Mouse (Mus musculus): ENCODE results near the gene Ift140.

Gene Ift140

GRCm38 (mm10) chr17:25016292-25017132 is 627 bp downstream of the Ift140 start:
- Histone ChIP-seq H3K9me3 (ENCODE audit: low read length) (no peaks in the 10 kb centered on the region), H3K4me3 (replicated peaks; ENCODE audit: low read length) (peak overlapping the region; percentile 99), H3K36me3 (ENCODE audit: insufficient read depth, low read length) (peaks cover 37% of the 10 kb centered on the region), H3K27me3 (ENCODE audit: insufficient read depth, low read length) (no peaks in the 10 kb centered on the region), H3K4me1 (replicated peaks; ENCODE audit: low read depth, low read length) (peaks cover 37% of the 10 kb centered on the region)
- no peak for TF ChIP-seq CTCF (conservative IDR thresholded peaks at IDR 0.05; ENCODE audit: low read length)
- no peak for TF ChIP-seq NANOG (IDR thresholded peaks at IDR 0.05; ENCODE audit: borderline replicate concordance, low read length)
- no peak for TF ChIP-seq POU5F1 (IDR thresholded peaks at IDR 0.05; ENCODE audit: borderline replicate concordance, low read length)

- no peak for TF ChIP-seq NANOG (IDR thresholded peaks at IDR 0.05; ENCODE audit: borderline replicate concordance, low read length)
- peak; percentile 34 for TF ChIP-seq CTCF (conservative IDR thresholded peaks at IDR 0.05; ENCODE audit: low read length)
- Histone ChIP-seq H3K27me3 (ENCODE audit: insufficient read depth, low read length) (no peaks in the 10 kb centered on the region), H3K4me1 (replicated peaks; ENCODE audit: low read depth, low read length) (no peaks in the 10 kb centered on the region)
These were observed 20.3 kb downstream of the Ift140 start for GRCm38 (mm10) chr17:25036183-25036582.

GRCm38 (mm10) chr17:25044879-25045278 is 29.0 kb downstream of the Ift140 start:
- Histone ChIP-seq H3K4me3 (replicated peaks; ENCODE audit: low read length) (no peak overlapping the region), H3K9me3 (ENCODE audit: low read length) (no peaks in the 10 kb centered on the region), H3K4me1 (replicated peaks; ENCODE audit: low read depth, low read length) (no peaks in the 10 kb centered on the region; the same call in 1 of the 2 replicates), H3K36me3 (ENCODE audit: insufficient read depth, low read length) (peaks cover 32% of the 10 kb centered on the region), H3K27me3 (ENCODE audit: insufficient read depth, low read length) (no peaks in the 10 kb centered on the region)
- TF ChIP-seq POU5F1 (IDR thresholded peaks at IDR 0.05; ENCODE audit: borderline replicate concordance, low read length), result no peak
- no peak for TF ChIP-seq CTCF (conservative IDR thresholded peaks at IDR 0.05; ENCODE audit: low read length)
- TF ChIP-seq NANOG (IDR thresholded peaks at IDR 0.05; ENCODE audit: borderline replicate concordance, low read length), result no peak

More at GRCm38 (mm10) chr17:25036183-25036582, 20.3 kb downstream of the Ift140 start:
- Histone ChIP-seq H3K9me3 (ENCODE audit: low read length) (no peaks in the 10 kb centered on the region), H3K36me3 (ENCODE audit: insufficient read depth, low read length) (peaks cover 46% of the 10 kb centered on the region), H3K4me3 (replicated peaks; ENCODE audit: low read length) (no peak overlapping the region)

- Histone ChIP-seq H3K4me1 (replicated peaks; ENCODE audit: low read depth, low read length) (no peaks in the 10 kb centered on the region; the same call in 1 of the 2 replicates), H3K9me3 (ENCODE audit: low read length) (no peaks in the 10 kb centered on the region), H3K36me3 (ENCODE audit: insufficient read depth, low read length) (peaks cover 36% of the 10 kb centered on the region), H3K4me3 (replicated peaks; ENCODE audit: low read length) (no peak overlapping the region), H3K27me3 (ENCODE audit: insufficient read depth, low read length) (no peaks in the 10 kb centered on the region)
- TF ChIP-seq POU5F1 (IDR thresholded peaks at IDR 0.05; ENCODE audit: borderline replicate concordance, low read length), result no peak
- no peak for TF ChIP-seq NANOG (IDR thresholded peaks at IDR 0.05; ENCODE audit: borderline replicate concordance, low read length)
- TF ChIP-seq CTCF (conservative IDR thresholded peaks at IDR 0.05; ENCODE audit: low read length), result no peak
These were observed 29.4 kb downstream of the Ift140 start for GRCm38 (mm10) chr17:25045281-25045680.

- no peak overlapping the region for H3K4me3 ChIP-seq (replicated peaks; ENCODE audit: low read length)
- H3K9me3 ChIP-seq (ENCODE audit: low read length), result no peaks in the 10 kb centered on the region
- no peaks in the 10 kb centered on the region for H3K27me3 ChIP-seq (ENCODE audit: insufficient read depth, low read length)
- no peak for TF ChIP-seq POU5F1 (IDR thresholded peaks at IDR 0.05; ENCODE audit: borderline replicate concordance, low read length)
- TF ChIP-seq NANOG (IDR thresholded peaks at IDR 0.05; ENCODE audit: borderline replicate concordance, low read length), result no peak
- TF ChIP-seq CTCF (conservative IDR thresholded peaks at IDR 0.05; ENCODE audit: low read length), result no peak
- H3K36me3 ChIP-seq (ENCODE audit: insufficient read depth, low read length), result peaks cover 35% of the 10 kb centered on the region
- no peaks in the 10 kb centered on the region; the same call in 1 of the 2 replicates for H3K4me1 ChIP-seq (replicated peaks; ENCODE audit: low read depth, low read length)
These were observed 31.3 kb downstream of the Ift140 start for GRCm38 (mm10) chr17:25047143-25047542.

GRCm38 (mm10) chr17:25053274-25053673 is 37.4 kb downstream of the Ift140 start:
- Histone ChIP-seq H3K36me3 (ENCODE audit: insufficient read depth, low read length) (peaks cover 72% of the 10 kb centered on the region), H3K4me3 (replicated peaks; ENCODE audit: low read length) (no peak overlapping the region), H3K4me1 (replicated peaks; ENCODE audit: low read depth, low read length) (no peaks in the 10 kb centered on the region; the same call in 1 of the 2 replicates), H3K9me3 (ENCODE audit: low read length) (no peaks in the 10 kb centered on the region), H3K27me3 (ENCODE audit: insufficient read depth, low read length) (no peaks in the 10 kb centered on the region)
- no peak for TF ChIP-seq CTCF (conservative IDR thresholded peaks at IDR 0.05; ENCODE audit: low read length)
- TF ChIP-seq NANOG (IDR thresholded peaks at IDR 0.05; ENCODE audit: borderline replicate concordance, low read length), result no peak
- TF ChIP-seq POU5F1 (IDR thresholded peaks at IDR 0.05; ENCODE audit: borderline replicate concordance, low read length), result no peak

GRCm38 (mm10) chr17:25057041-25057440 is 41.2 kb downstream of the Ift140 start:
- Histone ChIP-seq H3K36me3 (ENCODE audit: insufficient read depth, low read length) (peaks cover 68% of the 10 kb centered on the region), H3K4me1 (replicated peaks; ENCODE audit: low read depth, low read length) (peaks cover 3% of the 10 kb centered on the region; the same call in 1 of the 2 replicates), H3K4me3 (replicated peaks; ENCODE audit: low read length) (no peak overlapping the region), H3K27me3 (ENCODE audit: insufficient read depth, low read length) (no peaks in the 10 kb centered on the region), H3K9me3 (ENCODE audit: low read length) (no peaks in the 10 kb centered on the region)
- TF ChIP-seq CTCF (conservative IDR thresholded peaks at IDR 0.05; ENCODE audit: low read length), result no peak

- peaks cover 3% of the 10 kb centered on the region; the same call in 1 of the 2 replicates for H3K4me1 ChIP-seq (replicated peaks; ENCODE audit: low read depth, low read length)
- H3K4me3 ChIP-seq (replicated peaks; ENCODE audit: low read length), result no peak overlapping the region
- TF ChIP-seq NANOG (IDR thresholded peaks at IDR 0.05; ENCODE audit: borderline replicate concordance, low read length) (no peak), POU5F1 (IDR thresholded peaks at IDR 0.05; ENCODE audit: borderline replicate concordance, low read length) (no peak), CTCF (conservative IDR thresholded peaks at IDR 0.05; ENCODE audit: low read length) (no peak)
- no peaks in the 10 kb centered on the region for H3K27me3 ChIP-seq (ENCODE audit: insufficient read depth, low read length)
- H3K36me3 ChIP-seq (ENCODE audit: insufficient read depth, low read length), result peaks cover 24% of the 10 kb centered on the region
- H3K9me3 ChIP-seq (ENCODE audit: low read length), result no peaks in the 10 kb centered on the region
These were observed 47.4 kb downstream of the Ift140 start for GRCm38 (mm10) chr17:25063261-25063660.
